Mouse (Mus musculus) forebrain, embryonic 16.5 days (tissue): Measurements from ENCODE around the gene Plcb3. TPM values are rescaled to one million over a fixed set of nuclear protein-coding genes. Genes with fewer than 3 reads are reported as not detected.
A peak's percentile ranks its signal among the peaks of the same experiment; 100 is the strongest.

Experiments
- ATAC-seq: fragments of 200-750 bp; cut with Nextera tagmentation; 2 replicates; pipeline ENCODE4 v1.8.0; 2017; ENCODE audit warnings: mild to moderate bottlenecking, moderate library complexity
- H3K27ac ChIP-seq: fragments of 300-500 bp; sonication (generic); 2 replicates; pipeline ENCODE4 v1.5.1; 2014; ENCODE audit warnings: low read length, control low read depth
- H3K27me3 ChIP-seq: fragments of 300-500 bp; sonication (generic); replicated peaks from 2 replicates; pipeline ENCODE4 v1.6.1; 2014; ENCODE audit warnings: low read length; ENCODE audit not compliant: control insufficient read depth, insufficient read depth
- H3K36me3 ChIP-seq: fragments of 300-500 bp; sonication (generic); 2 replicates; pipeline ENCODE4 v1.6.1; 2014; ENCODE audit not compliant: control insufficient read depth, insufficient read depth
- H3K4me1 ChIP-seq: fragments of 300-500 bp; sonication (generic); replicated peaks from 2 replicates; pipeline ENCODE4 v1.6.1; 2014; ENCODE audit warnings: low read length; ENCODE audit not compliant: control insufficient read depth, insufficient read depth
- H3K4me2 ChIP-seq: fragments of 300-500 bp; sonication (generic); 2 replicates; pipeline ENCODE4 v1.6.1; 2014; ENCODE audit warnings: mild to moderate bottlenecking, low read length, control low read depth
- H3K4me3 ChIP-seq: fragments of 300-500 bp; sonication (generic); replicated peaks from 2 replicates; pipeline ENCODE4 v1.5.1; 2014; ENCODE audit warnings: mild to moderate bottlenecking, low read length, control low read depth
- H3K9ac ChIP-seq: fragments of 300-500 bp; sonication (generic); replicated peaks from 2 replicates; pipeline ENCODE4 v1.6.1; 2014; ENCODE audit warnings: low read depth, low read length, control low read depth
- H3K9me3 ChIP-seq: fragments of 300-500 bp; sonication (generic); 2 replicates; pipeline ENCODE4 v1.6.1; 2016; ENCODE audit warnings: low read length; ENCODE audit not compliant: control insufficient read depth
- WGBS: fragments of 180-500 bp; shearing (Covaris S2); extraction: QIAGEN DNeasy Blood & Tissue Kit; methylation state at CpG from one replicate; pipeline ENCODE4 v1.1.7; 2014; 5-methylcytosine and 5-hydroxymethylcytosine counted together
- polyA plus RNA-seq: library from polyadenylated mRNA; unstranded; fragments of >200 nt; fragmentation: Nextera tagmentation; extraction: Ambion mirVana; gene quantifications from 2 replicates; pipeline ENCODE4 v1.2.1, GENCODE M21; 2015

The Plcb3 gene
- polyA plus RNA-seq, 1 experiment from 2014 or later, result 11.5 TPM

- Histone ChIP-seq H3K4me3 (no peak overlapping the region), H3K27me3 (no peaks in the 10 kb centered on the region), H3K4me1 (peaks cover 11% of the 10 kb centered on the region), H3K4me2 (no peak overlapping the region), H3K9ac (no peak overlapping the region), H3K27ac (no peak overlapping the region), H3K9me3 (no peaks in the 10 kb centered on the region), H3K36me3 (no peaks in the 10 kb centered on the region)
- 90% methylated on average over 7 of the region's 7 CpGs for WGBS
- no peak for ATAC-seq
Measured at GRCm38 (mm10) chr19:6955424-6955823, 20.8 kb downstream of the Plcb3 start.

DNA sequence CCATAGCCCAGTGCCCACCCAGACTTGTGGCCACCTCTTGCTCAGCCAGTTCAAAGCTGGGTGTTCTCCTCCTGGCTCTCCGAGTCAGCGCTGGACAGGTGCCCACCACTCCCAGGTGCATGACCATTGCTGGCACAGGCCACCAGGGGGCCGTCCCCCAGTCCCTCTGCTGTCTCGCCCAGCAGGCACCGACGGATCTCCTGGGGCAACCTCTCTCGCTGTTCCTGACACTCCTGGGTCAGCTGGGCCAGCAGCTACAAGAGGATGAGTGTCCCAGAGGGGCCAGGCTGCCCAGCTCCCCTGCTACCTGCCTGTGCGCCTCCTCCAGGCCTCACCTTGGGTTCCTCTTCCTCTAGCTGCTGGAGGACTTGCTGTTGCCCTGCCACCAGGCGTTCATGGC is 22.2 kb downstream of the Plcb3 start:
- Histone ChIP-seq H3K27me3 (no peaks in the 10 kb centered on the region), H3K27ac (no peak overlapping the region), H3K4me1 (peaks cover 17% of the 10 kb centered on the region), H3K4me3 (no peak overlapping the region), H3K36me3 (no peaks in the 10 kb centered on the region), H3K4me2 (no peak overlapping the region), H3K9ac (no peak overlapping the region), H3K9me3 (no peaks in the 10 kb centered on the region)
- WGBS, result 45% methylated on average over 9 of the region's 9 CpGs
- ATAC-seq, result no peak

GRCm38 (mm10) chr19:6952712-6953037 is 23.6 kb downstream of the Plcb3 start:
- no peaks in the 10 kb centered on the region for H3K9me3 ChIP-seq
- H3K27ac ChIP-seq, result no peak overlapping the region; the same call in 1 of the 2 replicates
- no peak overlapping the region; the same call in 1 of the 2 replicates for H3K4me3 ChIP-seq

DNA sequence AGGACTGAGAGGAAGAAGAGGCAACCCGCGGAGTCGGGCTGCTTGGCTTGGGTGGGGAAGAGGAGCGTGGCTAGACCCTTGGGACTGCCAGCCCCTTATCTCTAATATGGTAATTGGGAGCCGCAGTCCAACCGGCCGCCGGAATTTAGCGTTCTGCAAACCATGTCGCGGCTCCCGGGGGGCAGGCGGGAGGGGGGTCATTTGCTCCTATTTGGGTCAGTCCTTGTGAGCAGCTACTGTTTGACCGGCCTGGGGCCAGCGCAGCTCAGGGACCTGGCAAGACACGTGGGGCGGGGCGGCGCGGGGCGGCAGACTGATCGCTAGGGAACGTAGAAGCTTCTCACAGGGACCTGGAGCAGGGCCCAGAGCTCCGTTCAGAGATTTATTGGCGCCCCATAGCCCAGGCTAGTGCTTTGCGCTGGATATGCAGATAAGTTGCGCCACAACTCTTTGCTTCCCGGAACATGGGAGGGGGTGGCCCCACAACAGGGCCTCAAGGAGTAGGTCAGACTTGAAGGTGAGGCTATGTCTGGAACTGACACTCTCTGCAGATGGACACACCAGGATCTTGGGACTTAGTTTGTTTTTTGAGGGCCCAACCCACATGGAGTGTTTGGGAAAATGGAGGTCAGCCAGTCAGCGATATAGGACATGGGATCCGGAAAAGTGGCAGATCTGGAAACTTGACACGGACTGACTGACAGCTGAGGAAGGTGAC is 24.1 kb downstream of the Plcb3 start:
- Histone ChIP-seq H3K4me2 (peak overlapping the region; percentile 77), H3K4me3 (peak overlapping the region; percentile 68), H3K4me1 (peaks cover 17% of the 10 kb centered on the region), H3K27me3 (no peaks in the 10 kb centered on the region), H3K9ac (peak overlapping the region; percentile 76), H3K27ac (peak overlapping the region; percentile 95), H3K9me3 (no peaks in the 10 kb centered on the region), H3K36me3 (no peaks in the 10 kb centered on the region)
- 3% methylated on average over 31 of the region's 31 CpGs for WGBS
- peak; percentile 39 for ATAC-seq

More at GRCm38 (mm10) chr19:6952712-6953037, 23.6 kb downstream of the Plcb3 start:
- Histone ChIP-seq H3K4me1 (peaks cover 17% of the 10 kb centered on the region), H3K36me3 (no peaks in the 10 kb centered on the region), H3K4me2 (peak overlapping the region; percentile 77), H3K27me3 (no peaks in the 10 kb centered on the region), H3K9ac (peak overlapping the region; percentile 14; the same call in 1 of the 2 replicates)
- ATAC-seq, result no peak
- WGBS, result 28% methylated on average over 3 of the region's 3 CpGs

DNA sequence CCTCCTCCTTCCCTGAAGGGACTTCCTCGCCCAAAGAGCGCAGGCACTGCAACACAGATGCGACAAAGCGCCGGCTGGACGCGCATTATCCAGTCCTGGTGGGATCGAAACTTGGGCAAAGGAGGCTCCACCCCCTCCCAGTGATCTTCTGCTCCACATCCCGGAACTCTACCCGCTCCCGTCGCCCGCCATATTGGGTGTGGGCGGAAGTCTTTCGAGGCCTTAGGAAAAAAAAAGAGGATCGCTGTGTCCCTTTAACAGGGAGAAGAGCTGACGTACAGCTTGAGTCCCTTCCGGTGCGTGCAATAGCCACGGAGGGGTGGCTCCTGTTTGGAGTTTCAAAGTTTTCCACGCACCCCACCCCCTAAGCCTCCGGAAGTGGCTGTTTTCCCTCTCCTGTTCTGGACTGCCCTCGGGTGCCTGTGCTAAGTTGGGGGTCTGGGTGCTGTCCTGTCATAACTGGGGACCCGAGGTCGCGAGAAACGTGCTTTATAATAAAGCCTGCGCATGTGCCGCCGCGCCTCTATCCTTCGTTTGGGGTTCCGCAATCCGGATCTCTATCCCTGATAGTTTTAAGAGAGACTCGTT is 24.8 kb downstream of the Plcb3 start:
- Histone ChIP-seq H3K9ac (peak overlapping the region; percentile 76), H3K9me3 (no peaks in the 10 kb centered on the region)

DNA sequence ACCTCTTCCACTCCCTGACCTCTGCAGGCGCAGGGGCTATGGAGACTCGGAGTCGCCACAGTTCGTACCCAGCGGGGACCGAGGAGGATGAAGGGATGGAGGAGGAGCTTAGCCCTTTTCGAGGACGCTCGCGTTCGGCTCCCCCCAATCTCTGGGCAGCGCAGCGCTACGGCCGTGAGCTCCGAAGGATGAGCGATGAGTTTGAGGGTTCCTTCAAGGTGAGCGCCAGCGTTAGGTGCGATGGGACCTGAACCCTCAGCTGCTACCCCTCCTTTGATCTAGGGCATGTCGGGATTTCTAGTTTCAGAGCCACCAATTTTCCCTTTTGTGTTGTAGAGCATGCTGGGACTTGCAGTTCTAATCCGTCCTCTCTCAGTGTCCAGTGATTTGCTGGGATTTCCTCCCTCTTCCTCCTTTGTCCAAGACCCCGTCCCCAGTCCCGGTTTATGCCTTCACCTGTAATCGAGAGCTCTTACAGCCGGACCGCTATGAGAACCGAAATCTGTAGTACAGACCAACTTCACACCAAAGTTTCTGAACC is 25.6 kb downstream of the Plcb3 start:
- ATAC-seq, result peak; percentile 65
- H3K36me3 ChIP-seq, result peaks cover 2% of the 10 kb centered on the region; the same call in 1 of the 2 replicates
- peak overlapping the region; percentile 77 for H3K4me2 ChIP-seq
- no peaks in the 10 kb centered on the region for H3K27me3 ChIP-seq
- peak overlapping the region; percentile 76 for H3K9ac ChIP-seq
- H3K9me3 ChIP-seq, result no peaks in the 10 kb centered on the region
- peak overlapping the region; percentile 95 for H3K27ac ChIP-seq
- H3K4me3 ChIP-seq, result peak overlapping the region; percentile 68
- H3K4me1 ChIP-seq, result peaks cover 17% of the 10 kb centered on the region
- WGBS, result under 1% methylated on average over 28 of the region's 28 CpGs

More for the DNA sequence above, 24.8 kb downstream of the Plcb3 start:
- peak overlapping the region; percentile 95 for H3K27ac ChIP-seq
- peaks cover 17% of the 10 kb centered on the region for H3K4me1 ChIP-seq
- H3K4me3 ChIP-seq, result peak overlapping the region; percentile 68
- under 1% methylated on average over 35 of the region's 35 CpGs for WGBS
- no peaks in the 10 kb centered on the region for H3K36me3 ChIP-seq
- H3K27me3 ChIP-seq, result no peaks in the 10 kb centered on the region
- H3K4me2 ChIP-seq, result peak overlapping the region; percentile 77
- ATAC-seq, result peak; percentile 90

- Histone ChIP-seq H3K9ac (peak overlapping the region; percentile 76; the same call in 1 of the 2 replicates), H3K4me3 (peak overlapping the region; percentile 68), H3K4me2 (peak overlapping the region; percentile 77), H3K27me3 (no peaks in the 10 kb centered on the region), H3K4me1 (peaks cover 17% of the 10 kb centered on the region), H3K27ac (no peak overlapping the region), H3K36me3 (peaks cover 2% of the 10 kb centered on the region; the same call in 1 of the 2 replicates), H3K9me3 (no peaks in the 10 kb centered on the region)
- 51% methylated on average over 5 of the region's 5 CpGs for WGBS
- ATAC-seq, result no peak
Measured at GRCm38 (mm10) chr19:6949951-6950350, 26.3 kb downstream of the Plcb3 start.

DNA sequence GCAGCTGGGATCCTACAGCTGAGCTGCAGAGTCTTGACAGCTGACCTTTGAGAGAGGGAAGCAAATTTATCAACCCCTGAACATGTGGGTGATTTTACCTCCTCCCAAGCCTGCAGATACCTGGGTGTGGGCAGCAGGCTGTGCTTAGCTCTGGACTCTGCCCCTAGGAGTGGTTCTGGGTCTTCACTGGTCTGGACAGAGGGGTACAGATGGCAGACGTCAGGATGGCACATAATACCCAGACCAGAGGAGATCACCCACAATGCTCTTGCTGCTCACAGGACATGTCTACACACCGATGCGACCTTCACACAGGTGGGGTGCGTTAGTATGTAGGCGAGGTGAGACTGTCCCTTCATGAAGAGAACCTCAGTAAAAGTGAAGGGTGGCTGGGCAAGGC is 26.7 kb downstream of the Plcb3 start:
- no peak for ATAC-seq
- 85% methylated on average over 5 of the region's 5 CpGs for WGBS
- no peak overlapping the region for H3K4me2 ChIP-seq

DNA sequence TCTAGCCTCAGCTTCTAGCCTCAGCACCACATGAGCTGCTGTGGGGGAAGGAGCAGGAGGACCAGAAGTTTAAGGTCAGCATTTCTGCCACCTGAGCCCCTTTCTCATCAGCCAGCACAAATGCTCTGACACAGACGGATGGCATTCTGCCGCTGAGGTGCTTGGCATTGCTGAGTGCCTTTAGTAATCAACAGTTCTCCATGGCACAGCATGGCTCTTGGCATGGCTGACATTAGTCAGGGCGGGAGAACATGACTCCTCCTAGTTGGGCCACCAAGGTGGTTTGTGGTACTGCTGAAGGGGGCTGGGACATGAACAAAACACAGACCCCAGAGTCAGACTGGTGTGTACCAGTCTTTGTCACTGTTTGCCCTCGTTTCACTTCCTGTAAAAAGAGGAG is 28.1 kb downstream of the Plcb3 start:
- Histone ChIP-seq H3K9me3 (no peaks in the 10 kb centered on the region), H3K36me3 (peaks cover 2% of the 10 kb centered on the region; the same call in 1 of the 2 replicates), H3K27me3 (no peaks in the 10 kb centered on the region), H3K27ac (no peak overlapping the region), H3K4me2 (no peak overlapping the region), H3K4me1 (peaks cover 17% of the 10 kb centered on the region), H3K4me3 (no peak overlapping the region), H3K9ac (no peak overlapping the region)
- no peak for ATAC-seq
- WGBS, result 70% methylated on average over 4 of the region's 4 CpGs

More for the DNA sequence above, 26.7 kb downstream of the Plcb3 start:
- Histone ChIP-seq H3K4me1 (peaks cover 17% of the 10 kb centered on the region), H3K9ac (0 out of 2 replicates have a peak overlapping the region, but pooled peaks have one; percentile 7), H3K27me3 (no peaks in the 10 kb centered on the region), H3K4me3 (no peak overlapping the region), H3K36me3 (peaks cover 2% of the 10 kb centered on the region; the same call in 1 of the 2 replicates), H3K27ac (no peak overlapping the region), H3K9me3 (no peaks in the 10 kb centered on the region)
